Mouse (Mus musculus): ENCODE results near the gene Gucy2f. TPM values are rescaled to one million over a fixed set of nuclear protein-coding genes. Genes with fewer than 3 reads are reported as not detected.

Gucy2f gene
- total and polyA plus RNA-seq, 3 experiments, result not detected

GRCm38 (mm10) chrX:142096904-142097303, 99.8 kb downstream of the Gucy2f start:
- peak; percentile 26 for DNase-seq (ENCODE audit: extremely low read depth)
- no peaks in the 10 kb centered on the region for H3K36me3 ChIP-seq (replicated peaks in 1 of 2; ENCODE audit: control insufficient read depth in 1 of 2, insufficient read depth in 1 of 2, low read length in 1 of 2)
- TF ChIP-seq POLR2A (IDR thresholded peaks at IDR 0.05; ENCODE audit: low read depth, low read length) (no peak), TCF12 (IDR thresholded peaks at IDR 0.05; ENCODE audit: low read depth, low read length) (no peak), RAD21 (IDR thresholded peaks at IDR 0.05; ENCODE audit: low read depth, low read length) (peak; percentile 68), IRF4 (IDR thresholded peaks at IDR 0.05; ENCODE audit: low read depth, low read length) (no peak), CTCF (conservative IDR thresholded peaks at IDR 0.05 in 1 of 2, IDR thresholded peaks at IDR 0.05 in 1 of 2; ENCODE audit: low read depth in 2 of 2, low read length in 2 of 2) (peak in 1 of 2 experiments; percentile 55; a peak in 2 of 4 replicates), RCOR1 (conservative IDR thresholded peaks at IDR 0.05; ENCODE audit: low read depth, low read length) (no peak), SMC3 (IDR thresholded peaks at IDR 0.05; ENCODE audit: low read depth, low read length) (peak; percentile 34)
- dilution Hi-C loops (cut with MboI; ENCODE audit: extremely low pct_ligation_motif_present, extremely low pct_unique_long_range_greater_than_20kb, low sequenced_read_pairs) (no loop called here), in situ Hi-C loops (cut with MboI; ENCODE audit: low pct_ligation_motif_present, low pct_unique_long_range_greater_than_20kb, low sequenced_read_pairs) (no loop called here)
- no peak overlapping the region for H3K27ac ChIP-seq (ENCODE audit: insufficient read depth, low read depth)
- no peaks in the 10 kb centered on the region for H3K9me3 ChIP-seq (replicated peaks; ENCODE audit: low read length)
- H3K27me3 ChIP-seq (replicated peaks), result no peaks in the 10 kb centered on the region
- no peak overlapping the region for H3K9ac ChIP-seq (ENCODE audit: insufficient read depth, low read depth)
- H3K4me2 ChIP-seq (ENCODE audit: insufficient read depth, low read depth, poor library complexity, severe bottlenecking), result no peak overlapping the region
- no peaks in the 10 kb centered on the region for H3K4me1 ChIP-seq (ENCODE audit: control insufficient read depth in 1 of 2, insufficient read depth in 2 of 2)
- no peaks in the 10 kb centered on the region for H3K79me2 ChIP-seq (replicated peaks; ENCODE audit: control insufficient read depth, extremely low read depth, insufficient read depth, poor library complexity, severe bottlenecking)
- no peak overlapping the region for H3K4me3 ChIP-seq (replicated peaks in 1 of 3; ENCODE audit: low read depth in 2 of 3, low read length in 2 of 3, poor library complexity in 1 of 3)

GRCm38 (mm10) chrX:142095579-142095978, 101.2 kb downstream of the Gucy2f start:
- H3K36me3 ChIP-seq (replicated peaks in 1 of 2; ENCODE audit: control insufficient read depth in 1 of 2, insufficient read depth in 1 of 2, low read length in 1 of 2), result no peaks in the 10 kb centered on the region
- DNase-seq (ENCODE audit: extremely low read depth), result no peak
- no peak overlapping the region for H3K4me3 ChIP-seq (replicated peaks in 1 of 3; ENCODE audit: low read depth in 2 of 3, low read length in 2 of 3, poor library complexity in 1 of 3)
- dilution Hi-C loops (cut with MboI; ENCODE audit: extremely low pct_ligation_motif_present, extremely low pct_unique_long_range_greater_than_20kb, low sequenced_read_pairs) (no loop called here), in situ Hi-C loops (cut with MboI; ENCODE audit: low pct_ligation_motif_present, low pct_unique_long_range_greater_than_20kb, low sequenced_read_pairs) (no loop called here)
- no peaks in the 10 kb centered on the region for H3K79me2 ChIP-seq (replicated peaks; ENCODE audit: control insufficient read depth, extremely low read depth, insufficient read depth, poor library complexity, severe bottlenecking)
- H3K4me1 ChIP-seq (ENCODE audit: control insufficient read depth in 1 of 2, insufficient read depth in 2 of 2), result no peaks in the 10 kb centered on the region
- no peaks in the 10 kb centered on the region for H3K27me3 ChIP-seq (replicated peaks)
- H3K4me2 ChIP-seq (ENCODE audit: insufficient read depth, low read depth, poor library complexity, severe bottlenecking), result no peak overlapping the region
- H3K9me3 ChIP-seq (replicated peaks; ENCODE audit: low read length), result no peaks in the 10 kb centered on the region
- no peak overlapping the region for H3K27ac ChIP-seq (ENCODE audit: insufficient read depth, low read depth)
- no peak overlapping the region for H3K9ac ChIP-seq (ENCODE audit: insufficient read depth, low read depth)
- TF ChIP-seq IRF4 (IDR thresholded peaks at IDR 0.05; ENCODE audit: low read depth, low read length) (no peak), MXI1 (IDR thresholded peaks at IDR 0.05; ENCODE audit: low read depth, low read length) (no peak), JUND (conservative IDR thresholded peaks at IDR 0.05; ENCODE audit: low read depth, low read length) (no peak), MEF2A (IDR thresholded peaks at IDR 0.05; ENCODE audit: borderline replicate concordance, low read depth, low read length) (no peak), GABPA (IDR thresholded peaks at IDR 0.05; ENCODE audit: insufficient replicate concordance, low read depth, low read length) (no peak), E2F4 (IDR thresholded peaks at IDR 0.05; ENCODE audit: insufficient replicate concordance, low read depth, low read length) (no peak), CHD1 (IDR thresholded peaks at IDR 0.05; ENCODE audit: low read depth, low read length) (no peak), RCOR1 (conservative IDR thresholded peaks at IDR 0.05; ENCODE audit: low read depth, low read length) (no peak), EP300 (IDR thresholded peaks at IDR 0.05; ENCODE audit: low read length) (no peak)

- no peak for TF ChIP-seq UBTF (IDR thresholded peaks at IDR 0.05; ENCODE audit: low read depth, low read length)
- H3K36me3 ChIP-seq (replicated peaks in 1 of 2; ENCODE audit: control insufficient read depth in 1 of 2, insufficient read depth in 1 of 2, low read length in 1 of 2), result no peaks in the 10 kb centered on the region
- H3K4me3 ChIP-seq (replicated peaks in 1 of 3; ENCODE audit: low read depth in 2 of 3, low read length in 2 of 3, poor library complexity in 1 of 3), result no peak overlapping the region
- no peaks in the 10 kb centered on the region for H3K27me3 ChIP-seq (replicated peaks)
- H3K4me1 ChIP-seq (ENCODE audit: control insufficient read depth in 1 of 2, insufficient read depth in 2 of 2), result peaks cover 0 to 9% of the 10 kb centered on the region in 2 experiments; a peak in 2 of 4 replicates
- no peak overlapping the region for H3K9ac ChIP-seq (ENCODE audit: insufficient read depth, low read depth)
- DNase-seq (ENCODE audit: extremely low read depth), result peak; percentile 3
- no peaks in the 10 kb centered on the region for H3K79me2 ChIP-seq (replicated peaks; ENCODE audit: control insufficient read depth, extremely low read depth, insufficient read depth, poor library complexity, severe bottlenecking)
- no peaks in the 10 kb centered on the region for H3K9me3 ChIP-seq (replicated peaks; ENCODE audit: low read length)
- in situ Hi-C loops (cut with MboI; ENCODE audit: low pct_ligation_motif_present, low pct_unique_long_range_greater_than_20kb, low sequenced_read_pairs), result no loop called here
- no peak overlapping the region for H3K27ac ChIP-seq (ENCODE audit: insufficient read depth, low read depth)
- H3K4me2 ChIP-seq (ENCODE audit: insufficient read depth, low read depth, poor library complexity, severe bottlenecking), result no peak overlapping the region
- dilution Hi-C loops (cut with MboI; ENCODE audit: extremely low pct_ligation_motif_present, extremely low pct_unique_long_range_greater_than_20kb, low sequenced_read_pairs), result no loop called here
Observed at GRCm38 (mm10) chrX:142062585-142062984, 134.1 kb downstream of the Gucy2f start.

Other genes with a start within 250 kb of the Gucy2f start
- gene Nxt2, start 29.8 kb upstream of the Gucy2f start, total RNA-seq (2012; rRNA removed), result 2.3 and 3.0 TPM in 2 replicates
- 21.8 and 22.8 TPM in 2 replicates for gene Nxt2, start 29.8 kb upstream of the Gucy2f start, total RNA-seq (2014; rRNA removed)
- 16.9 and 18.0 TPM in 2 replicates for gene Nxt2, start 29.8 kb upstream of the Gucy2f start, polyA plus RNA-seq (2012; ENCODE audit: insufficient read length, low read depth)
- not detected in 2 replicates for gene Kcne1l, start 109.4 kb upstream of the Gucy2f start, total RNA-seq (2012; rRNA removed)
- gene Kcne1l, start 109.4 kb upstream of the Gucy2f start, total RNA-seq (2014; rRNA removed), result not detected in 2 replicates
- gene Kcne1l, start 109.4 kb upstream of the Gucy2f start, polyA plus RNA-seq (2012; ENCODE audit: insufficient read length, low read depth), result not detected in 2 replicates
- gene Acsl4, start 193.6 kb upstream of the Gucy2f start, total RNA-seq (2012; rRNA removed), result 10.0 and 13.1 TPM in 2 replicates
- gene Acsl4, start 193.6 kb upstream of the Gucy2f start, total RNA-seq (2014; rRNA removed), result 26.8 and 29.9 TPM in 2 replicates
- gene Acsl4, start 193.6 kb upstream of the Gucy2f start, polyA plus RNA-seq (2012; ENCODE audit: insufficient read length, low read depth), result 25.9 TPM in 2 replicates

All from CH12.LX (cell line).